Mouse (Mus musculus) kidney, embryonic 16.5 days (tissue): Measurements from ENCODE around the gene Zbtb3. TPM values are rescaled to one million over a fixed set of nuclear protein-coding genes. Genes with fewer than 3 reads are reported as not detected.

Experiments used
- ATAC-seq: fragments of 200-750 bp; cut with Nextera tagmentation; 2 replicates; pipeline ENCODE4 v1.8.0; 2017; ENCODE audit warnings: moderate TSS enrichment; ENCODE audit not compliant: low FRiP score, low TSS enrichment
- H3K27ac ChIP-seq: fragments of 300-500 bp; sonication (generic); 2 replicates; pipeline ENCODE4 v1.5.1; 2014; ENCODE audit warnings: low read length
- H3K27me3 ChIP-seq: fragments of 300-500 bp; sonication (generic); 2 replicates; pipeline ENCODE4 v1.6.1; 2014; ENCODE audit warnings: low read length, control low read depth, mixed read lengths; ENCODE audit not compliant: insufficient read depth
- H3K36me3 ChIP-seq: fragments of 300-500 bp; sonication (generic); 2 replicates; pipeline ENCODE4 v1.6.1; 2014; ENCODE audit warnings: low read length, control low read depth, mixed read lengths; ENCODE audit not compliant: insufficient read depth
- H3K4me1 ChIP-seq: fragments of 300-500 bp; sonication (generic); 2 replicates; pipeline ENCODE4 v1.6.1; 2014; ENCODE audit warnings: low read length, control low read depth, mixed read lengths; ENCODE audit not compliant: insufficient read depth
- H3K4me2 ChIP-seq: fragments of 300-500 bp; sonication (generic); replicated peaks from 2 replicates; pipeline ENCODE4 v1.6.1; 2014; ENCODE audit warnings: low read depth, low read length
- H3K4me3 ChIP-seq: fragments of 300-500 bp; sonication (generic); 2 replicates; pipeline ENCODE4 v1.5.1; 2014; ENCODE audit warnings: mild to moderate bottlenecking, low read length
- H3K9ac ChIP-seq: fragments of 300-500 bp; sonication (generic); replicated peaks from 2 replicates; pipeline ENCODE4 v1.6.1; 2014; ENCODE audit warnings: low read length
- H3K9me3 ChIP-seq: fragments of 300-500 bp; sonication (generic); 2 replicates; pipeline ENCODE4 v1.6.1; 2016; ENCODE audit warnings: low read length, control low read depth
- WGBS: fragments of 180-500 bp; shearing (Covaris S2); extraction: QIAGEN DNeasy Blood & Tissue Kit; methylation state at CpG from one replicate; pipeline ENCODE4 v1.1.7; 2014; 5-methylcytosine and 5-hydroxymethylcytosine counted together
- polyA plus RNA-seq: library from polyadenylated mRNA; unstranded; fragments of >200 nt; fragmentation: Nextera tagmentation; extraction: Ambion mirVana; gene quantifications from 2 replicates; pipeline ENCODE4 v1.2.1, GENCODE M21; 2015

Zbtb3 gene
- polyA plus RNA-seq, 1 experiment from 2014 or later: 6.4 TPM

- 79% methylated on average over 5 of the region's 5 CpGs for WGBS
These were observed 29.4 kb upstream of the Zbtb3 start for GRCm38 (mm10) chr19:8772996-8773395.

GRCm38 (mm10) chr19:8773409-8773808 is 28.9 kb upstream of the Zbtb3 start:
- no peaks in the 10 kb centered on the region for H3K27me3 ChIP-seq
- peak overlapping the region; percentile 35; the same call in 1 of the 2 replicates for H3K27ac ChIP-seq
- peak overlapping the region; percentile 96 for H3K4me2 ChIP-seq
- H3K9ac ChIP-seq: peak overlapping the region; percentile 98
- H3K9me3 ChIP-seq: no peaks in the 10 kb centered on the region
- 51% methylated on average over 6 of the region's 6 CpGs for WGBS
- peaks cover 31% of the 10 kb centered on the region for H3K4me1 ChIP-seq
- peaks cover 22% of the 10 kb centered on the region for H3K36me3 ChIP-seq
- ATAC-seq: no peak
- peak overlapping the region; percentile 86 for H3K4me3 ChIP-seq

More at GRCm38 (mm10) chr19:8772996-8773395, 29.4 kb upstream of the Zbtb3 start:
- Histone ChIP-seq H3K9me3 (no peaks in the 10 kb centered on the region), H3K27me3 (no peaks in the 10 kb centered on the region), H3K27ac (peak overlapping the region; percentile 35; the same call in 1 of the 2 replicates), H3K4me3 (peak overlapping the region; percentile 86), H3K9ac (peak overlapping the region; percentile 98), H3K4me1 (peaks cover 31% of the 10 kb centered on the region), H3K4me2 (peak overlapping the region; percentile 96), H3K36me3 (peaks cover 25% of the 10 kb centered on the region)
- ATAC-seq: no peak

- peak within 1 kb of the TSS; percentile 96 for H3K4me2 ChIP-seq
- H3K9me3 ChIP-seq: no peaks in the 10 kb centered on the region
- peaks cover 31% of the 10 kb centered on the region for H3K4me1 ChIP-seq
- peaks cover 22% of the 10 kb centered on the region for H3K36me3 ChIP-seq
- peak; percentile 91 for ATAC-seq
- H3K4me3 ChIP-seq: peak within 1 kb of the TSS; percentile 86
- H3K9ac ChIP-seq: peak within 1 kb of the TSS; percentile 98
- H3K27ac ChIP-seq: peak within 1 kb of the TSS; percentile 97
- WGBS: under 1% methylated on average over 68 of the region's 68 CpGs
- no peaks in the 10 kb centered on the region for H3K27me3 ChIP-seq
These were observed 28.1 kb upstream of the Zbtb3 start, which contains the start of gene Tmem179b for GRCm38 (mm10) chr19:8774086-8774835. Tmem179b (minus strand) TSS chr19:8774467.

GRCm38 (mm10) chr19:8774951-8775421 is 27.4 kb upstream of the Zbtb3 start:
- Histone ChIP-seq H3K27ac (peak overlapping the region; percentile 97), H3K36me3 (peaks cover 23% of the 10 kb centered on the region), H3K9me3 (no peaks in the 10 kb centered on the region), H3K4me1 (peaks cover 31% of the 10 kb centered on the region), H3K4me3 (peak overlapping the region; percentile 86), H3K9ac (peak overlapping the region; percentile 98), H3K27me3 (no peaks in the 10 kb centered on the region), H3K4me2 (peak overlapping the region; percentile 96)
- no peak; the same call in 1 of the 2 replicates for ATAC-seq
- 2% methylated on average over 20 of the region's 20 CpGs for WGBS

GRCm38 (mm10) chr19:8786008-8786781 is 16.2 kb upstream of the Zbtb3 start, which contains the start of gene Taf6l:
Taf6l (minus strand) TSS chr19:8786417.
- Histone ChIP-seq H3K27ac (peak within 1 kb of the TSS; percentile 86), H3K4me3 (peak within 1 kb of the TSS; percentile 73), H3K4me1 (peaks cover 7% of the 10 kb centered on the region), H3K9ac (peak within 1 kb of the TSS; percentile 68), H3K27me3 (no peaks in the 10 kb centered on the region), H3K36me3 (peaks cover 28% of the 10 kb centered on the region), H3K9me3 (no peaks in the 10 kb centered on the region), H3K4me2 (peak within 1 kb of the TSS; percentile 57)
- WGBS: under 1% methylated on average over 32 of the region's 32 CpGs
- ATAC-seq: peak; percentile 99

GRCm38 (mm10) chr19:8788521-8788920 is 13.8 kb upstream of the Zbtb3 start:
- Histone ChIP-seq H3K4me1 (peaks cover 7% of the 10 kb centered on the region), H3K4me2 (no peak overlapping the region), H3K27me3 (no peaks in the 10 kb centered on the region), H3K36me3 (peaks cover 21% of the 10 kb centered on the region), H3K9ac (no peak overlapping the region), H3K9me3 (0 out of 2 replicates have a peak, but pooled peaks cover 5% of the 10 kb centered on the region), H3K27ac (no peak overlapping the region), H3K4me3 (no peak overlapping the region)
- 27% methylated on average over 3 of the region's 3 CpGs for WGBS
- no peak for ATAC-seq

- peaks cover 23% of the 10 kb centered on the region for H3K36me3 ChIP-seq
- no peak overlapping the region for H3K4me2 ChIP-seq
- no peak overlapping the region for H3K27ac ChIP-seq
- ATAC-seq: no peak
- H3K9ac ChIP-seq: no peak overlapping the region
- 0 out of 2 replicates have a peak, but pooled peaks cover 5% of the 10 kb centered on the region for H3K9me3 ChIP-seq
- H3K4me1 ChIP-seq: peaks cover 7% of the 10 kb centered on the region
- WGBS: 45% methylated on average over 1 of the region's 1 CpGs
- H3K4me3 ChIP-seq: no peak overlapping the region
- H3K27me3 ChIP-seq: no peaks in the 10 kb centered on the region
These were observed 13.2 kb upstream of the Zbtb3 start for GRCm38 (mm10) chr19:8789171-8789570.

GRCm38 (mm10) chr19:8790171-8790570 is 12.2 kb upstream of the Zbtb3 start:
- 74% methylated on average over 7 of the region's 7 CpGs for WGBS
- H3K9ac ChIP-seq: no peak overlapping the region
- H3K27ac ChIP-seq: no peak overlapping the region
- 0 out of 2 replicates have a peak, but pooled peaks cover 5% of the 10 kb centered on the region for H3K9me3 ChIP-seq
- H3K4me1 ChIP-seq: peaks cover 5% of the 10 kb centered on the region
- peaks cover 33% of the 10 kb centered on the region for H3K36me3 ChIP-seq
- no peak overlapping the region for H3K4me2 ChIP-seq
- H3K4me3 ChIP-seq: no peak overlapping the region
- no peaks in the 10 kb centered on the region for H3K27me3 ChIP-seq
- ATAC-seq: no peak

- Histone ChIP-seq H3K27ac (peak within 1 kb of the TSS; percentile 50), H3K36me3 (peaks cover 22% of the 10 kb centered on the region), H3K27me3 (no peaks in the 10 kb centered on the region), H3K4me3 (peak within 1 kb of the TSS; percentile 71), H3K9ac (peak within 1 kb of the TSS; percentile 88), H3K4me1 (peaks cover 18% of the 10 kb centered on the region), H3K4me2 (peak within 1 kb of the TSS; percentile 86), H3K9me3 (0 out of 2 replicates have a peak, but pooled peaks cover 2% of the 10 kb centered on the region)
- under 1% methylated on average over 25 of the region's 25 CpGs for WGBS
- ATAC-seq: peak; percentile 79
These were observed 4.0 kb upstream of the Zbtb3 start, which contains the start of gene Polr2g for GRCm38 (mm10) chr19:8798264-8798946. Polr2g (minus strand) TSS chr19:8798577.
